Comparison of ENCODE assay signal across 8 mouse cellular contexts in the genomic region with DNA sequence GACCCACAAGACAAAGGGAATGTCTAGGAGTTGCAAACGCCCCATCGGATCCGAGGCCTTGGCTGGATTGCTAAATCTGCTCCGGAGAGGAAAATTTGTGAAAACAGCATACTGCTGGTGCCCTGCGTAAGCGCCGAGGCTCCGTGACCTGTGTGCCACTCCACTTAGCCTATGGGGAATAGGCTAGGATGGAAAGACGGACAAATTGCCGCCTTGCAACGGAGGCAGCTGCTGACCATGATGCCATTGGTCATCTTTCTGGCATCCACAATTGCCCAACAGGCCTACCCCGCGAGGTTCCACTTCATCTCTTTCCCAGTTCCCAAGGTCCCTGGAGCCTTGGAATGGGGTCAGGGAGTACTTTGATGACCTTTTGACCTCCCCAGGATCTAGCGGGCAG. TPM values are rescaled to one million over a fixed set of nuclear protein-coding genes. Genes with fewer than 3 reads are reported as not detected.
DNase-seq lines count a peak whose midpoint lies in the region; ATAC-seq and TF ChIP-seq lines count a peak whose summit lies in the region.

No protein-coding gene starts in this region.

- in situ Hi-C loops in Patski (cut with MboI; ENCODE audit: low pct_unique_long_range_greater_than_20kb), result loop anchor here (25.0 kb wide), 1 partner anchor 1030 kb away; the partner anchor contains the start of genes Derl2, Dhx33 and Mis12

- peaks cover 25 to 40% of the 10 kb centered on the region in 2 experiments for H3K4me1 ChIP-seq in heart, embryonic 14.5 days (ENCODE audit: control insufficient read depth in 2 of 2, insufficient read depth in 2 of 2, low read length in 2 of 2)
- peaks cover 70% of the 10 kb centered on the region for H3K4me1 ChIP-seq in hindbrain, embryonic 10.5 days (replicated peaks)
- H3K4me1 ChIP-seq in midbrain, embryonic 11.5 days (ENCODE audit: control insufficient read depth, insufficient read depth, low read length), result peaks cover 43% of the 10 kb centered on the region

- peaks cover 28% of the 10 kb centered on the region for H3K36me3 ChIP-seq in heart, embryonic 14.5 days (ENCODE audit: control insufficient read depth, insufficient read depth, low read length)
- H3K36me3 ChIP-seq in hindbrain, embryonic 10.5 days, result peaks cover 40% of the 10 kb centered on the region
- H3K36me3 ChIP-seq in midbrain, embryonic 11.5 days (ENCODE audit: control insufficient read depth, insufficient read depth, low read length), result peaks cover 15% of the 10 kb centered on the region; the same call in 1 of the 2 replicates

- H3K4me2 ChIP-seq in heart, embryonic 14.5 days (ENCODE audit: low read length), result peak overlapping the region; percentile 98
- H3K4me2 ChIP-seq in midbrain, embryonic 11.5 days, result peak overlapping the region; percentile 87

- TF ChIP-seq CTCF in Patski (IDR thresholded peaks at IDR 0.05), result no peak

- CTCF ChIA-PET in Patski (lab: Charles Lee), result interaction anchor here (3.5 to 6.7 kb wide), 2 partner anchors 10 to 17 kb away, joined by 10 to 59 read pairs; no protein-coding TSS in a partner anchor

- WGBS in heart, embryonic 14.5 days, result 2% methylated on average over 14 of the region's 14 CpGs
- WGBS in hindbrain, embryonic 10.5 days, result 2% methylated on average over 14 of the region's 14 CpGs
- WGBS in midbrain, embryonic 11.5 days, result under 1% methylated on average over 14 of the region's 14 CpGs

- no peak for DNase-seq in heart, postnatal 25 days (ENCODE audit: low spot score)
- no peak for DNase-seq in Patski (ENCODE audit: low read depth, low spot score)
- no peak for DNase-seq in hindbrain, embryonic 10.5 days (ENCODE audit: low spot score)
- DNase-seq in midbrain, embryonic 11.5 days (ENCODE audit: low spot score, missing footprints), result peak; percentile 88
- no peak for DNase-seq in cerebellum, adult 11 months
- no peak for DNase-seq in gastrocnemius, adult 18-20 months (ENCODE audit: low spot score)
- DNase-seq in lung, postnatal 10 days, result no peak

- 0 out of 4 replicates have a peak overlapping the region, but pooled peaks of 1 of the 2 experiments have one; percentile 19 for H3K27ac ChIP-seq in heart, embryonic 14.5 days (replicated peaks in 1 of 2; ENCODE audit: control insufficient read depth in 1 of 2, insufficient read depth in 1 of 2, low read depth in 2 of 2, low read length in 2 of 2)
- H3K27ac ChIP-seq in hindbrain, embryonic 10.5 days, result peak overlapping the region; percentile 95
- H3K27ac ChIP-seq in midbrain, embryonic 11.5 days (ENCODE audit: low read depth, low read length), result no peak overlapping the region

- peak overlapping the region; percentile 79 for H3K9ac ChIP-seq in heart, embryonic 14.5 days (ENCODE audit: low read length)
- peak overlapping the region; percentile 73 for H3K9ac ChIP-seq in midbrain, embryonic 11.5 days (ENCODE audit: low read length)

- H3K9me3 ChIP-seq in heart, embryonic 14.5 days (ENCODE audit: control insufficient read depth, low read length), result no peaks in the 10 kb centered on the region
- no peaks in the 10 kb centered on the region for H3K9me3 ChIP-seq in hindbrain, embryonic 10.5 days
- H3K9me3 ChIP-seq in midbrain, embryonic 11.5 days (ENCODE audit: control insufficient read depth, low read length), result no peaks in the 10 kb centered on the region

- POLR2A ChIA-PET in Patski (lab: Charles Lee), result interaction anchor here (0.7 kb wide), 1 partner anchor 9 kb away, joined by 3 read pairs; no protein-coding TSS in a partner anchor

- H3K4me3 ChIP-seq in heart, embryonic 14.5 days (ENCODE audit: control insufficient read depth in 1 of 2, insufficient read depth in 1 of 2, low read depth in 1 of 2, low read length in 2 of 2), result peak overlapping the region; percentile 59 to 74
- H3K4me3 ChIP-seq in hindbrain, embryonic 10.5 days, result peak overlapping the region; percentile 80
- H3K4me3 ChIP-seq in midbrain, embryonic 11.5 days (ENCODE audit: low read depth, low read length), result peak overlapping the region; percentile 66

- intact Hi-C loops in heart, postnatal 25 days (cut with DNase I), result no loop called here

- no peaks in the 10 kb centered on the region for H3K27me3 ChIP-seq in heart, embryonic 14.5 days (ENCODE audit: control insufficient read depth, insufficient read depth, low read length)
- no peaks in the 10 kb centered on the region for H3K27me3 ChIP-seq in Patski
- H3K27me3 ChIP-seq in hindbrain, embryonic 10.5 days (ENCODE audit: insufficient read depth, poor library complexity, severe bottlenecking), result peaks cover 9% of the 10 kb centered on the region; the same call in 1 of the 2 replicates
- no peaks in the 10 kb centered on the region for H3K27me3 ChIP-seq in midbrain, embryonic 11.5 days (ENCODE audit: control insufficient read depth, insufficient read depth, low read length)

- ATAC-seq in heart, embryonic 14.5 days (ENCODE audit: insufficient number of reproducible peaks, insufficient read depth, low FRiP score, low read depth), result no peak
- ATAC-seq in Patski, result peak; percentile 17
- ATAC-seq in midbrain, embryonic 11.5 days (ENCODE audit: low FRiP score), result no peak

RNA-seq across cellular contexts. Expression of gene Pimreg, which starts 0.8 kb away (rescaled TPM):
- 76.4 and 76.9 TPM in 2 replicates for polyA plus RNA-seq in heart, embryonic 14.5 days (2014; fragmentation: Nextera tagmentation; extraction: Ambion mirVana)
- 1 to 10 TPM; 1.0 to 2.6 TPM for total RNA-seq in heart, postnatal 25 days (2021)
- polyA plus RNA-seq in Patski (2021), result 35.7 TPM
- polyA plus RNA-seq in hindbrain, embryonic 10.5 days (2016; fragmentation: Nextera tagmentation; extraction: Ambion mirVana), result 228 and 229 TPM in 2 replicates
- polyA plus RNA-seq in midbrain, embryonic 11.5 days (2014; fragmentation: Nextera tagmentation; extraction: Ambion mirVana), result 201 and 214 TPM in 2 replicates
- total RNA-seq in gastrocnemius, adult 18-20 months (2021), result not detected

RNA-seq across cellular contexts. Expression of gene Aipl1, which starts 5.3 kb away (rescaled TPM):
- 0.22 and 0.36 TPM in 2 replicates for polyA plus RNA-seq in heart, embryonic 14.5 days (2014; fragmentation: Nextera tagmentation; extraction: Ambion mirVana)
- total RNA-seq in heart, postnatal 25 days (2021), result not detected
- 0.18 TPM for polyA plus RNA-seq in Patski (2021)
- 0.31 and 0.55 TPM in 2 replicates for polyA plus RNA-seq in hindbrain, embryonic 10.5 days (2016; fragmentation: Nextera tagmentation; extraction: Ambion mirVana)
- polyA plus RNA-seq in midbrain, embryonic 11.5 days (2014; fragmentation: Nextera tagmentation; extraction: Ambion mirVana), result 0.15 and 0.44 TPM in 2 replicates
- not detected for total RNA-seq in gastrocnemius, adult 18-20 months (2021)
